Mouse (Mus musculus): ENCODE measurements around the gene Papolb.

- TF ChIP-seq CTCF (IDR thresholded peaks at IDR 0.05; ENCODE audit: insufficient read depth, low read length) (no peak), POLR2A (IDR thresholded peaks at IDR 0.05; ENCODE audit: borderline replicate concordance, extremely low read depth, low read depth, low read length) (no peak)
Observed at GRCm38 (mm10) chr5:142529915-142530314, at the start of gene Papolb.

All from lung, adult 2 months (tissue).